Mouse (Mus musculus): Measurements from ENCODE around the gene Slfn3.

The Slfn3 gene

GRCm38 (mm10) chr11:83191134-83191893 lies at the start of gene Slfn3:
TSS of gene Slfn3 (plus strand) at chr11:83191330.
- TF ChIP-seq GATA4 (IDR thresholded peaks at IDR 0.05; ENCODE audit: insufficient replicate concordance, low read length), result no peak

GRCm38 (mm10) chr11:83174948-83175539 lies 16.1 kb upstream of the Slfn3 start, which contains the start of gene Slfn4:
TSS of gene Slfn4 (plus strand) at chr11:83175186.
- no peak for TF ChIP-seq GATA4 (IDR thresholded peaks at IDR 0.05; ENCODE audit: insufficient replicate concordance, low read length)

GRCm38 (mm10) chr11:83192001-83192400 lies 871 bp downstream of the Slfn3 start:
- TF ChIP-seq GATA4 (IDR thresholded peaks at IDR 0.05; ENCODE audit: insufficient replicate concordance, low read length), result no peak

- TF ChIP-seq GATA4 (IDR thresholded peaks at IDR 0.05; ENCODE audit: insufficient replicate concordance, low read length), result no peak
Measured at GRCm38 (mm10) chr11:83205002-83205401, 13.9 kb downstream of the Slfn3 start.

- TF ChIP-seq GATA4 (IDR thresholded peaks at IDR 0.05; ENCODE audit: insufficient replicate concordance, low read length), result no peak
Measured at GRCm38 (mm10) chr11:83216119-83216518, 25.0 kb downstream of the Slfn3 start.

GRCm38 (mm10) chr11:83221328-83221877 lies 30.3 kb downstream of the Slfn3 start:
- no peak for TF ChIP-seq GATA4 (IDR thresholded peaks at IDR 0.05; ENCODE audit: insufficient replicate concordance, low read length)

- no peak for TF ChIP-seq GATA4 (IDR thresholded peaks at IDR 0.05; ENCODE audit: insufficient replicate concordance, low read length)
Measured at GRCm38 (mm10) chr11:83223367-83223766, 32.2 kb downstream of the Slfn3 start.

GRCm38 (mm10) chr11:83224217-83224616 lies 33.1 kb downstream of the Slfn3 start:
- no peak for TF ChIP-seq GATA4 (IDR thresholded peaks at IDR 0.05; ENCODE audit: insufficient replicate concordance, low read length)

GRCm38 (mm10) chr11:83224750-83225149 lies 33.6 kb downstream of the Slfn3 start:
- no peak for TF ChIP-seq GATA4 (IDR thresholded peaks at IDR 0.05; ENCODE audit: insufficient replicate concordance, low read length)

- TF ChIP-seq GATA4 (IDR thresholded peaks at IDR 0.05; ENCODE audit: insufficient replicate concordance, low read length), result no peak
Measured at GRCm38 (mm10) chr11:83225371-83225960, 34.3 kb downstream of the Slfn3 start.

GRCm38 (mm10) chr11:83227926-83228723 lies 37.0 kb downstream of the Slfn3 start:
- no peak for TF ChIP-seq GATA4 (IDR thresholded peaks at IDR 0.05; ENCODE audit: insufficient replicate concordance, low read length)

GRCm38 (mm10) chr11:83230966-83231365 lies 39.8 kb downstream of the Slfn3 start:
- no peak for TF ChIP-seq GATA4 (IDR thresholded peaks at IDR 0.05; ENCODE audit: insufficient replicate concordance, low read length)

- no peak for TF ChIP-seq GATA4 (IDR thresholded peaks at IDR 0.05; ENCODE audit: insufficient replicate concordance, low read length)
Measured at GRCm38 (mm10) chr11:83238389-83238788, 47.3 kb downstream of the Slfn3 start.

- TF ChIP-seq GATA4 (IDR thresholded peaks at IDR 0.05; ENCODE audit: insufficient replicate concordance, low read length), result no peak
Measured at GRCm38 (mm10) chr11:83239811-83240210, 48.7 kb downstream of the Slfn3 start.

GRCm38 (mm10) chr11:83262673-83263072 lies 71.5 kb downstream of the Slfn3 start:
- no peak for TF ChIP-seq GATA4 (IDR thresholded peaks at IDR 0.05; ENCODE audit: insufficient replicate concordance, low read length)
